Mouse (Mus musculus) embryonic facial prominence, embryonic 14.5 days (tissue): ENCODE results near the gene Zbtb4. TPM values are rescaled to one million over a fixed set of nuclear protein-coding genes. Genes with fewer than 3 reads are reported as not detected.

Experiments used
- ATAC-seq: fragments of 200-750 bp; cut with Nextera tagmentation; 2 replicates; pipeline ENCODE4 v1.8.0; 2017; ENCODE audit warnings: low read depth, moderate number of reproducible peaks, moderate TSS enrichment
- DNase-seq: peaks from one replicate; pipeline ENCODE4 v3.0.0-alpha.2; 2015; ENCODE audit warnings: low spot score
- H3K27ac ChIP-seq: fragments of 300-500 bp; sonication (generic); replicated peaks from 2 replicates; pipeline ENCODE4 v1.5.1; 2014; ENCODE audit warnings: low read depth, mild to moderate bottlenecking, low read length, moderate library complexity
- H3K27me3 ChIP-seq: fragments of 300-500 bp; sonication (generic); replicated peaks from 2 replicates; pipeline ENCODE4 v1.6.1; 2014; ENCODE audit warnings: low read length; ENCODE audit not compliant: control insufficient read depth, insufficient read depth
- H3K36me3 ChIP-seq: fragments of 300-500 bp; sonication (generic); 2 replicates; pipeline ENCODE4 v1.6.1; 2014; ENCODE audit warnings: low read length, mixed read lengths; ENCODE audit not compliant: control insufficient read depth, insufficient read depth
- H3K4me1 ChIP-seq: fragments of 300-500 bp; sonication (generic); 2 replicates; pipeline ENCODE4 v1.6.1; 2014; ENCODE audit warnings: antibody characterized with exemption, low read length; ENCODE audit not compliant: control insufficient read depth, insufficient read depth
- H3K4me2 ChIP-seq: fragments of 300-500 bp; sonication (generic); 2 replicates; pipeline ENCODE4 v1.6.1; 2014; ENCODE audit warnings: low read depth, mild to moderate bottlenecking, low read length, moderate library complexity, mixed read lengths
- H3K4me3 ChIP-seq: fragments of 300-500 bp; sonication (generic); 2 replicates; pipeline ENCODE4 v1.5.1; 2014; ENCODE audit warnings: low read depth, mild to moderate bottlenecking, low read length
- H3K9ac ChIP-seq: fragments of 300-500 bp; sonication (generic); 2 replicates; pipeline ENCODE4 v1.6.1; 2014; ENCODE audit warnings: low read depth, mild to moderate bottlenecking, low read length, moderate library complexity, mixed read lengths
- H3K9me3 ChIP-seq: fragments of 300-500 bp; sonication (generic); 2 replicates; pipeline ENCODE4 v1.6.1; 2016; ENCODE audit warnings: low read length; ENCODE audit not compliant: control insufficient read depth
- WGBS: fragments of 180-500 bp; shearing (Covaris S2); extraction: QIAGEN DNeasy Blood & Tissue Kit; methylation state at CpG from one replicate; pipeline ENCODE4 v1.1.7; 2014; 5-methylcytosine and 5-hydroxymethylcytosine counted together
- polyA plus RNA-seq: library from polyadenylated mRNA; unstranded; fragments of >200 nt; fragmentation: Nextera tagmentation; extraction: Ambion mirVana; gene quantifications from 2 replicates; pipeline ENCODE4 v1.2.1, GENCODE M21; 2014

Gene Zbtb4
- polyA plus RNA-seq, 1 experiment from 2014 or later, result 3.9 TPM

GRCm38 (mm10) chr11:69758971-69759721 is 6.6 kb upstream of the Zbtb4 start:
- peak; percentile 89 for ATAC-seq
- Histone ChIP-seq H3K9ac (peak overlapping the region; percentile 76), H3K9me3 (no peaks in the 10 kb centered on the region), H3K27me3 (no peaks in the 10 kb centered on the region), H3K27ac (peak overlapping the region; percentile 99), H3K4me1 (peaks cover 34% of the 10 kb centered on the region), H3K4me3 (peak overlapping the region; percentile 50), H3K4me2 (peak overlapping the region; percentile 74), H3K36me3 (no peaks in the 10 kb centered on the region)
- peak; percentile 98 for DNase-seq
- under 1% methylated on average over 35 of the region's 37 CpGs for WGBS

DNA sequence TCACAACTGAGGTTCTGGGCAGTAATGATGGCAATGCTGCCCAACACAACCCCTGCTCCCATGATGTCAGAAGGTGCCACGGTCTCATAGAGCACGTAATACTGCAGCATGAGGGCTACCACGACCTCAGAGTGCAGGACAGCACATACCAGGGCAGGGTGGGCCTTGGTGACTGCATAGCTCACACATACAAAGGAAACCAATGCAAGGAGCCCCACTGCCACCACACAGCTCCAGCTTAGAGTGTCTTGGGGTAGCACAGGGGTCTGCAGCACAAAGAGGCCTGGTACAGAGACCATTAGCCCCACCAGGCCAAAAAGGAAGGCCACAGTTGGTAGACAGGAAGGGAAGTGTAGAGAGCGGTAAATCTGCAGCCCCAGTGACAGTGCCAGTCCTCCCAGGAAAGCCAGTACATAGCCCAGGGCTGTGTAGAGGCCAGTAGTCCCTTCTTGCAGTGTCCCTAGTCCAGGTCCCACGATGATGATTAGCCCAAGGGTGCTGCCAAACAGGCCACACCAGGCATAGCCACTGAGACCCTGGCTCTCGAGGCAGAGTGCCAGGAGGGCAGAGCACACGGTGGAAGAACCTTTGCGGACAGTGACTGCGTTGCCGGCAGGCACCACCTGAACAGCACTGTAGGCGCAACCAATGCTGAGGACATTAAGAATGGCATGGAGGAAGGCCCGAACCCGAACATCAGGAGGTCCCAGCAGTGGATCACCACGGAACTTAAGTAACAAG is 5.4 kb upstream of the Zbtb4 start:
- no peaks in the 10 kb centered on the region for H3K9me3 ChIP-seq
- WGBS, result 82% methylated on average over 14 of the region's 14 CpGs
- no peaks in the 10 kb centered on the region for H3K27me3 ChIP-seq
- peaks cover 31% of the 10 kb centered on the region for H3K4me1 ChIP-seq
- peak overlapping the region; percentile 74 for H3K4me2 ChIP-seq
- ATAC-seq (no peak), DNase-seq (no peak)
- no peaks in the 10 kb centered on the region for H3K36me3 ChIP-seq
- H3K27ac ChIP-seq, result peak overlapping the region; percentile 99
- H3K9ac ChIP-seq, result peak overlapping the region; percentile 76; the same call in 1 of the 2 replicates
- peak overlapping the region; percentile 50; the same call in 1 of the 2 replicates for H3K4me3 ChIP-seq

GRCm38 (mm10) chr11:69760901-69761200 is 4.9 kb upstream of the Zbtb4 start:
- no peak overlapping the region for H3K4me3 ChIP-seq
- H3K4me2 ChIP-seq, result no peak overlapping the region
- no peak overlapping the region for H3K27ac ChIP-seq
- DNase-seq (no peak), ATAC-seq (no peak)
- 90% methylated on average over 7 of the region's 7 CpGs for WGBS
- no peak overlapping the region for H3K9ac ChIP-seq
- H3K27me3 ChIP-seq, result no peaks in the 10 kb centered on the region
- H3K36me3 ChIP-seq, result no peaks in the 10 kb centered on the region
- peaks cover 25% of the 10 kb centered on the region for H3K4me1 ChIP-seq
- no peaks in the 10 kb centered on the region for H3K9me3 ChIP-seq

DNA sequence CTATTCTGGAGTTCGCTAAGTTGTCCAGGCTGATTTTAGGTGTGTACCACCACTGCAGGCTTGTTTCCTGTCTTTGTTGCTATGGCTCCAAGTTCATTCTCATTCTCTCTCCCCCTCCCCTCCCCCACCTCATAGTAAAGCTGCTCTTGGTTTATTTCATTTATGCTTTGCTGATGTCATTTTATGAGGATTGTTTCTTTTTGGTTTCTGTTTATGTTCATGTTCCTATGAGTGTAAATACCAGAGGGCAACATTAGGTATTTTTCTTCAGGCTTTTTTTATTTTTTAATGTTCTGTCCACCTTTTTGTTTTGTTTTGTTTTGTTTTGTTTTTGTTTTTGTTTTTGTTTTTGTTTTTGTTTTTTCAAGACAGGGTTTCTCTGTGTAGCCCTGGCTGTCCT is 3.8 kb upstream of the Zbtb4 start, which contains the start of gene Slc35g3:
Gene Slc35g3 (minus strand): TSS at position 101 of the 400 bp plus-strand sequence.
- no peak within 1 kb of the TSS for H3K9ac ChIP-seq
- no peak within 1 kb of the TSS for H3K4me3 ChIP-seq
- no peak within 1 kb of the TSS for H3K27ac ChIP-seq
- H3K4me1 ChIP-seq, result peaks cover 18% of the 10 kb centered on the region
- H3K4me2 ChIP-seq, result no peak within 1 kb of the TSS
- H3K27me3 ChIP-seq, result no peaks in the 10 kb centered on the region
- H3K9me3 ChIP-seq, result no peaks in the 10 kb centered on the region
- no peak for ATAC-seq
- no peak for DNase-seq
- WGBS, result 87% methylated on average over 1 of the region's 1 CpGs
- H3K36me3 ChIP-seq, result no peaks in the 10 kb centered on the region

DNA sequence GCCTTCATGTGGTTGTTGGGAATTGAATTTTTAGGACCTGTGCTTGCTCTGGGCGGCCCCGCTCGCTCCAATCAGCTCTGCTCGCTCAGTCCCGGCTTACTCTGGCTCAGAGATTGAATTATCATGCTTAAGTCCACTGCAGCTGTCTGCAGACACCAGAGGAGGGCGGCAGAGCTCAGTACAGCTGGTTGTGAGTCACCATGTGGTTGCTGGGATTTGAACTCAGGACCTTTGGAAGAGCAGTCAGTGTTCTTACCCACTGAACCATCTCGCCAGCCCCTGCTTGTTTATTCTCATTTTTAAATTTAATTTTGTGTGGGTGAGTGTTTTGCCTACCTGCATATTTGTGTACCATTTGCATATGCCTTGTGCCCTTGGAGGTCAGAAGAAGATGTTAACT is 2.2 kb upstream of the Zbtb4 start:
- Histone ChIP-seq H3K4me1 (peaks cover 12% of the 10 kb centered on the region), H3K4me2 (no peak overlapping the region), H3K9ac (no peak overlapping the region), H3K36me3 (no peaks in the 10 kb centered on the region), H3K27me3 (no peaks in the 10 kb centered on the region), H3K27ac (no peak overlapping the region), H3K4me3 (no peak overlapping the region), H3K9me3 (no peaks in the 10 kb centered on the region)
- no peak for DNase-seq
- no peak for ATAC-seq
- WGBS, result 64% methylated on average over 7 of the region's 7 CpGs

DNA sequence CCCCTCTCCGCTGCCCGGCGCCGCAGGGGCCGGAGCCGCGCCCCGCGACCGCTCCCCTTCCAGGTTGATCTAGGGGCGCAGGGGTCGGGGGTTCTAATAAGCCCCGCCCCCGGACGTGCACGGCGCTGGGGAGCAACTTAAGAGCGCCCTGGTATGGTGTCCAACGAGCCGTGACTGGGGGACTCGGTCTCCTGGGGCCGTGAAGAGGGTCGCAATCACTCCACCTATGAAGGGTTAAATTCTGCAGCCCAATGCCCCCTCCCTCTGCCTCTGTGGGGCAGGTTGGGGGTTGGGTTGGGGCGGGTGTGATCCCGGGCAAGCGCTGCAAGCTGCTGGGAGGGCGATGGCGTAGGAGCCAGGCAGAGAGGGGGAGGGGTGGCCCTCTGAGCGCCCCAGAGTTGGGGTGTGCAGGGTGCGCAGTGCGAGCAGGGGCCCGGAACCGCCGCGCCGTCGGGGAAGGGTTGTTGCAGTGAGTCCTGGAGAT is 456 bp downstream of the Zbtb4 start:
- Histone ChIP-seq H3K4me1 (no peaks in the 10 kb centered on the region), H3K27me3 (no peaks in the 10 kb centered on the region), H3K27ac (peak overlapping the region; percentile 93), H3K9me3 (no peaks in the 10 kb centered on the region), H3K4me3 (peak overlapping the region; percentile 92), H3K4me2 (peak overlapping the region; percentile 68), H3K9ac (peak overlapping the region; percentile 98), H3K36me3 (no peaks in the 10 kb centered on the region)
- 1% methylated on average over 26 of the region's 37 CpGs for WGBS
- DNase-seq (peak; percentile 69), ATAC-seq (peak; percentile 84)

DNA sequence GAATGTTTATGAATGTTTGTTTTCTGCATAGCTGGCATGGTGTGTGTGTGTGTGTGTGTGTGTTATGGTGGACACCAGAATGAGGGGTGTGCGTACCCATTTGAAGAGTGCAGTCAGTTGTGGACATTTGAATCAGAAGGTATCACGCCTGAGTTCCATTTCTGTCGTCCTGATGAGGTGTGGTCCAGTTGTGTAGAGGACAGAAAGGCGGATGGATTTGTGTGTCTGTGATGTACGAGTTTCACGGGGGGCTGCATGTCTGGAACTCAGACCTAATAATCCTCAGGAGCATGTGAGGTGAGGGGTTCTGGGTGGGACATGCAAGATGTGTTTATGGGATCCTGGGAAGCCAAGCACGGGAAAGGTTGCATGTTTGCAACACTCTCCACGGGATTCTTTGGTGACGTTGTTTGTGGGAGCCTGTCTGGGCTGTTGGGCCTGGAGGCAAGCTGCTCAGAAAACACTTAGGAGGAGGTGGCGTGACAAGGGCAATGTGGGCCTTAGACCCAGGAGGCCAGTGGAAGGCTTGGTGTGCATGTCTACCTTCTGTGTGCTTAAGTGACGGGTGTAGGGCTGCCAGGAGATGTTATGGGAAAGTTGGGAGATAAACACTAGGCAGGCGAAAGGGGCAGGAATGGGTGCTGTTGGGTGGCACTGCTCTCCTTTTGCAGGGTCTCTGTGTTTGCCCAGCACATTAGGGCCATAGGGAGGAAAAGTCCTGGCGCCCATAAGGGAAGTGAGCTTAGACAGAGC is 1.3 kb downstream of the Zbtb4 start:
- peak overlapping the region; percentile 93; the same call in 1 of the 2 replicates for H3K27ac ChIP-seq
- DNase-seq, result no peak
- H3K9me3 ChIP-seq, result no peaks in the 10 kb centered on the region
- H3K4me1 ChIP-seq, result no peaks in the 10 kb centered on the region
- H3K27me3 ChIP-seq, result no peaks in the 10 kb centered on the region
- no peak for ATAC-seq
- peak overlapping the region; percentile 92 for H3K4me3 ChIP-seq
- 51% methylated on average over 13 of the region's 13 CpGs for WGBS
- peak overlapping the region; percentile 68 for H3K4me2 ChIP-seq
- peak overlapping the region; percentile 98 for H3K9ac ChIP-seq
- H3K36me3 ChIP-seq, result no peaks in the 10 kb centered on the region

- Histone ChIP-seq H3K9ac (no peak overlapping the region), H3K4me2 (peak overlapping the region; percentile 68; the same call in 1 of the 2 replicates), H3K27me3 (no peaks in the 10 kb centered on the region), H3K36me3 (no peaks in the 10 kb centered on the region), H3K27ac (0 out of 2 replicates have a peak overlapping the region, but pooled peaks have one; percentile 93), H3K9me3 (no peaks in the 10 kb centered on the region), H3K4me3 (no peak overlapping the region), H3K4me1 (no peaks in the 10 kb centered on the region)
- ATAC-seq (no peak), DNase-seq (no peak)
- WGBS, result 58% methylated on average over 4 of the region's 4 CpGs
Observed at GRCm38 (mm10) chr11:69767625-69767909, 1.9 kb downstream of the Zbtb4 start.
